In genomic region chr1:25503524-25503923, GRCm38 (mm10) we compare ENCODE assay signal across 25 mouse cellular contexts.
DNase-seq lines count a peak whose midpoint lies in the region; ATAC-seq lines count a peak whose summit lies in the region.
"Had no signal": no experiment of that assay in that cellular context is flagged by ENCODE, and none has a peak within 500 bp of the region (broad histone marks: within the 10 kb centered on the region; RNA-seq: fewer than 3 reads in every experiment).

No protein-coding gene starts in this region.

- H3K27ac ChIP-seq in forebrain, embryonic 13.5 days: no peak overlapping the region
- H3K27ac ChIP-seq in forebrain, embryonic 10.5 days: no peak overlapping the region
- H3K27ac ChIP-seq in hindbrain, embryonic 14.5 days: peak overlapping the region; percentile 80; the same call in 1 of the 2 replicates
- no peak overlapping the region for H3K27ac ChIP-seq in hindbrain, embryonic 13.5 days
- 0 out of 2 replicates have a peak overlapping the region, but pooled peaks have one; percentile 61 for H3K27ac ChIP-seq in midbrain, embryonic 13.5 days
- no peak overlapping the region for H3K27ac ChIP-seq in midbrain, embryonic 11.5 days (ENCODE audit: low read depth, low read length)
- H3K27ac ChIP-seq: hindbrain, embryonic 10.5 days; kidney, embryonic 15.5 days; limb, embryonic 10.5 days; limb, embryonic 15.5 days; liver, embryonic 13.5 days had no signal

- no peak overlapping the region for H3K4me3 ChIP-seq in forebrain, embryonic 13.5 days
- no peak overlapping the region for H3K4me3 ChIP-seq in forebrain, embryonic 10.5 days
- no peak overlapping the region for H3K4me3 ChIP-seq in hindbrain, embryonic 14.5 days (replicated peaks; ENCODE audit: low read length)
- no peak overlapping the region for H3K4me3 ChIP-seq in hindbrain, embryonic 13.5 days
- no peak overlapping the region for H3K4me3 ChIP-seq in midbrain, embryonic 13.5 days (replicated peaks)
- H3K4me3 ChIP-seq in midbrain, embryonic 11.5 days (ENCODE audit: low read depth, low read length): no peak overlapping the region
- H3K4me3 ChIP-seq: hindbrain, embryonic 10.5 days; kidney, embryonic 15.5 days; limb, embryonic 10.5 days; limb, embryonic 15.5 days; liver, embryonic 13.5 days; megakaryocyte, embryonic 14.5 days had no signal

- WGBS in forebrain, embryonic 13.5 days: 83% methylated on average over 4 of the region's 4 CpGs
- WGBS in forebrain, embryonic 10.5 days: 84% methylated on average over 4 of the region's 4 CpGs
- WGBS in hindbrain, embryonic 14.5 days: 73% methylated on average over 4 of the region's 4 CpGs
- WGBS in hindbrain, embryonic 13.5 days: 79% methylated on average over 4 of the region's 4 CpGs
- WGBS in midbrain, embryonic 13.5 days: 68% methylated on average over 4 of the region's 4 CpGs
- 69% methylated on average over 4 of the region's 4 CpGs for WGBS in midbrain, embryonic 11.5 days

- H3K9ac ChIP-seq in forebrain, embryonic 13.5 days: no peak overlapping the region
- H3K9ac ChIP-seq in hindbrain, embryonic 14.5 days: no peak overlapping the region
- H3K9ac ChIP-seq in hindbrain, embryonic 13.5 days: no peak overlapping the region
- H3K9ac ChIP-seq in midbrain, embryonic 13.5 days (replicated peaks): no peak overlapping the region
- no peak overlapping the region for H3K9ac ChIP-seq in midbrain, embryonic 11.5 days (ENCODE audit: low read length)
- H3K9ac ChIP-seq: kidney, embryonic 15.5 days; limb, embryonic 15.5 days; liver, embryonic 13.5 days had no signal

- no peak for DNase-seq in forebrain, embryonic 10.5 days (ENCODE audit: extremely low spot score, low spot score)
- DNase-seq in hindbrain, embryonic 14.5 days (ENCODE audit: low spot score): no peak
- no peak for DNase-seq in midbrain, embryonic 11.5 days (ENCODE audit: low spot score, missing footprints)
- no peak for DNase-seq in cerebellum, postnatal 25 days
- DNase-seq: adrenal gland, adult 8-10 months; cerebellum, adult 8-10 months; cerebellum, postnatal 36 days; heart, postnatal 14 days; kidney, postnatal 25 days; liver, embryonic 13.5 days; lung, adult 18-20 months; lung, postnatal 4 days; spleen, adult 18-20 months; thymus, postnatal 14 days had no signal

- 0 out of 2 replicates have a peak, but pooled peaks have one; percentile 11 for ATAC-seq in forebrain, embryonic 13.5 days
- ATAC-seq in hindbrain, embryonic 14.5 days (ENCODE audit: low FRiP score): no peak
- no peak for ATAC-seq in hindbrain, embryonic 13.5 days (ENCODE audit: low FRiP score)
- peak; percentile 66; the same call in 1 of the 2 replicates for ATAC-seq in midbrain, embryonic 13.5 days
- no peak for ATAC-seq in midbrain, embryonic 11.5 days (ENCODE audit: low FRiP score)
- ATAC-seq: intestine, postnatal 0 days; lung, postnatal 0 days had no signal

- no peaks in the 10 kb centered on the region for H3K27me3 ChIP-seq in forebrain, embryonic 13.5 days
- no peaks in the 10 kb centered on the region for H3K27me3 ChIP-seq in forebrain, embryonic 10.5 days (ENCODE audit: poor library complexity, severe bottlenecking)
- no peaks in the 10 kb centered on the region for H3K27me3 ChIP-seq in hindbrain, embryonic 14.5 days (ENCODE audit: control insufficient read depth, insufficient read depth, low read length)
- no peaks in the 10 kb centered on the region for H3K27me3 ChIP-seq in hindbrain, embryonic 13.5 days
- no peaks in the 10 kb centered on the region for H3K27me3 ChIP-seq in midbrain, embryonic 13.5 days
- no peaks in the 10 kb centered on the region for H3K27me3 ChIP-seq in midbrain, embryonic 11.5 days (ENCODE audit: control insufficient read depth, insufficient read depth, low read length)
- H3K27me3 ChIP-seq: kidney, embryonic 15.5 days; limb, embryonic 15.5 days; liver, embryonic 13.5 days; megakaryocyte, embryonic 14.5 days had no signal

- H3K4me2 ChIP-seq in forebrain, embryonic 13.5 days: no peak overlapping the region
- H3K4me2 ChIP-seq in hindbrain, embryonic 14.5 days (replicated peaks): no peak overlapping the region
- no peak overlapping the region for H3K4me2 ChIP-seq in hindbrain, embryonic 13.5 days
- no peak overlapping the region for H3K4me2 ChIP-seq in midbrain, embryonic 13.5 days (replicated peaks)
- H3K4me2 ChIP-seq in midbrain, embryonic 11.5 days: no peak overlapping the region
- H3K4me2 ChIP-seq: kidney, embryonic 15.5 days; limb, embryonic 15.5 days; liver, embryonic 13.5 days had no signal

- no peaks in the 10 kb centered on the region for H3K36me3 ChIP-seq in forebrain, embryonic 13.5 days (ENCODE audit: poor library complexity, severe bottlenecking)
- H3K36me3 ChIP-seq in forebrain, embryonic 10.5 days (replicated peaks): no peaks in the 10 kb centered on the region
- no peaks in the 10 kb centered on the region for H3K36me3 ChIP-seq in hindbrain, embryonic 14.5 days (replicated peaks; ENCODE audit: control insufficient read depth, insufficient read depth)
- no peaks in the 10 kb centered on the region for H3K36me3 ChIP-seq in hindbrain, embryonic 13.5 days
- H3K36me3 ChIP-seq in midbrain, embryonic 13.5 days: no peaks in the 10 kb centered on the region
- H3K36me3 ChIP-seq in midbrain, embryonic 11.5 days (ENCODE audit: control insufficient read depth, insufficient read depth, low read length): no peaks in the 10 kb centered on the region
- H3K36me3 ChIP-seq: G1E; hindbrain, embryonic 10.5 days; kidney, embryonic 15.5 days; limb, embryonic 10.5 days; limb, embryonic 15.5 days; liver, embryonic 13.5 days had no signal

- no peaks in the 10 kb centered on the region for H3K4me1 ChIP-seq in forebrain, embryonic 13.5 days
- no peaks in the 10 kb centered on the region for H3K4me1 ChIP-seq in forebrain, embryonic 10.5 days
- H3K4me1 ChIP-seq in hindbrain, embryonic 14.5 days (replicated peaks; ENCODE audit: control insufficient read depth, insufficient read depth, low read length): peaks cover 13% of the 10 kb centered on the region; the same call in 1 of the 2 replicates
- 0 out of 2 replicates have a peak, but pooled peaks cover 4% of the 10 kb centered on the region for H3K4me1 ChIP-seq in hindbrain, embryonic 13.5 days (replicated peaks)
- peaks cover 9% of the 10 kb centered on the region for H3K4me1 ChIP-seq in midbrain, embryonic 13.5 days (replicated peaks)
- H3K4me1 ChIP-seq in midbrain, embryonic 11.5 days (ENCODE audit: control insufficient read depth, insufficient read depth, low read length): no peaks in the 10 kb centered on the region
- H3K4me1 ChIP-seq: hindbrain, embryonic 10.5 days; kidney, embryonic 15.5 days; limb, embryonic 10.5 days; limb, embryonic 15.5 days; liver, embryonic 13.5 days; megakaryocyte, embryonic 14.5 days had no signal

- no peaks in the 10 kb centered on the region for H3K9me3 ChIP-seq in forebrain, embryonic 13.5 days (replicated peaks)
- no peaks in the 10 kb centered on the region for H3K9me3 ChIP-seq in forebrain, embryonic 10.5 days
- no peaks in the 10 kb centered on the region for H3K9me3 ChIP-seq in hindbrain, embryonic 14.5 days (ENCODE audit: control insufficient read depth, low read length)
- H3K9me3 ChIP-seq in hindbrain, embryonic 13.5 days: no peaks in the 10 kb centered on the region
- no peaks in the 10 kb centered on the region for H3K9me3 ChIP-seq in midbrain, embryonic 13.5 days
- no peaks in the 10 kb centered on the region for H3K9me3 ChIP-seq in midbrain, embryonic 11.5 days (ENCODE audit: control insufficient read depth, low read length)
- H3K9me3 ChIP-seq: G1E; hindbrain, embryonic 10.5 days; kidney, embryonic 15.5 days; limb, embryonic 10.5 days; limb, embryonic 15.5 days; liver, embryonic 13.5 days; megakaryocyte, embryonic 14.5 days had no signal

Comparison
In these comparisons a context has a peak if more than half of its experiments do, and no peak if none do; other contexts are left out.
1. ATAC-seq: peak in forebrain, embryonic 13.5 days (single experiment) and midbrain, embryonic 13.5 days (single experiment); none in hindbrain, embryonic 14.5 days (single experiment), hindbrain, embryonic 13.5 days (single experiment) and midbrain, embryonic 11.5 days (single experiment).
2. H3K27ac ChIP-seq: peak in hindbrain, embryonic 14.5 days (single experiment) and midbrain, embryonic 13.5 days (single experiment); none in forebrain, embryonic 13.5 days (single experiment), forebrain, embryonic 10.5 days (single experiment), hindbrain, embryonic 13.5 days (single experiment) and midbrain, embryonic 11.5 days (single experiment).